Mouse (Mus musculus) forebrain, embryonic 16.5 days (tissue): ENCODE data around the gene Senp7. TPM values are rescaled to one million over a fixed set of nuclear protein-coding genes. Genes with fewer than 3 reads are reported as not detected.
"Not testable (repeated sequence)": the region's sequence is repeated elsewhere in the genome, so short reads cannot be mapped to it uniquely, and the experiment has no call there.

Experiments
- ATAC-seq: fragments of 200-750 bp; cut with Nextera tagmentation; 2 replicates; pipeline ENCODE4 v1.8.0; 2017; ENCODE audit warnings: mild to moderate bottlenecking, moderate library complexity
- H3K27ac ChIP-seq: fragments of 300-500 bp; sonication (generic); 2 replicates; pipeline ENCODE4 v1.5.1; 2014; ENCODE audit warnings: low read length, control low read depth
- H3K27me3 ChIP-seq: fragments of 300-500 bp; sonication (generic); replicated peaks from 2 replicates; pipeline ENCODE4 v1.6.1; 2014; ENCODE audit warnings: low read length; ENCODE audit not compliant: control insufficient read depth, insufficient read depth
- H3K36me3 ChIP-seq: fragments of 300-500 bp; sonication (generic); 2 replicates; pipeline ENCODE4 v1.6.1; 2014; ENCODE audit not compliant: control insufficient read depth, insufficient read depth
- H3K4me1 ChIP-seq: fragments of 300-500 bp; sonication (generic); replicated peaks from 2 replicates; pipeline ENCODE4 v1.6.1; 2014; ENCODE audit warnings: low read length; ENCODE audit not compliant: control insufficient read depth, insufficient read depth
- H3K4me2 ChIP-seq: fragments of 300-500 bp; sonication (generic); 2 replicates; pipeline ENCODE4 v1.6.1; 2014; ENCODE audit warnings: mild to moderate bottlenecking, low read length, control low read depth
- H3K4me3 ChIP-seq: fragments of 300-500 bp; sonication (generic); replicated peaks from 2 replicates; pipeline ENCODE4 v1.5.1; 2014; ENCODE audit warnings: mild to moderate bottlenecking, low read length, control low read depth
- H3K9ac ChIP-seq: fragments of 300-500 bp; sonication (generic); replicated peaks from 2 replicates; pipeline ENCODE4 v1.6.1; 2014; ENCODE audit warnings: low read depth, low read length, control low read depth
- H3K9me3 ChIP-seq: fragments of 300-500 bp; sonication (generic); 2 replicates; pipeline ENCODE4 v1.6.1; 2016; ENCODE audit warnings: low read length; ENCODE audit not compliant: control insufficient read depth
- WGBS: fragments of 180-500 bp; shearing (Covaris S2); extraction: QIAGEN DNeasy Blood & Tissue Kit; methylation state at CpG from one replicate; pipeline ENCODE4 v1.1.7; 2014; 5-methylcytosine and 5-hydroxymethylcytosine counted together
- polyA plus RNA-seq: library from polyadenylated mRNA; unstranded; fragments of >200 nt; fragmentation: Nextera tagmentation; extraction: Ambion mirVana; gene quantifications from 2 replicates; pipeline ENCODE4 v1.2.1, GENCODE M21; 2015

The Senp7 gene
- polyA plus RNA-seq, 1 experiment from 2014 or later: 60.2 TPM

DNA sequence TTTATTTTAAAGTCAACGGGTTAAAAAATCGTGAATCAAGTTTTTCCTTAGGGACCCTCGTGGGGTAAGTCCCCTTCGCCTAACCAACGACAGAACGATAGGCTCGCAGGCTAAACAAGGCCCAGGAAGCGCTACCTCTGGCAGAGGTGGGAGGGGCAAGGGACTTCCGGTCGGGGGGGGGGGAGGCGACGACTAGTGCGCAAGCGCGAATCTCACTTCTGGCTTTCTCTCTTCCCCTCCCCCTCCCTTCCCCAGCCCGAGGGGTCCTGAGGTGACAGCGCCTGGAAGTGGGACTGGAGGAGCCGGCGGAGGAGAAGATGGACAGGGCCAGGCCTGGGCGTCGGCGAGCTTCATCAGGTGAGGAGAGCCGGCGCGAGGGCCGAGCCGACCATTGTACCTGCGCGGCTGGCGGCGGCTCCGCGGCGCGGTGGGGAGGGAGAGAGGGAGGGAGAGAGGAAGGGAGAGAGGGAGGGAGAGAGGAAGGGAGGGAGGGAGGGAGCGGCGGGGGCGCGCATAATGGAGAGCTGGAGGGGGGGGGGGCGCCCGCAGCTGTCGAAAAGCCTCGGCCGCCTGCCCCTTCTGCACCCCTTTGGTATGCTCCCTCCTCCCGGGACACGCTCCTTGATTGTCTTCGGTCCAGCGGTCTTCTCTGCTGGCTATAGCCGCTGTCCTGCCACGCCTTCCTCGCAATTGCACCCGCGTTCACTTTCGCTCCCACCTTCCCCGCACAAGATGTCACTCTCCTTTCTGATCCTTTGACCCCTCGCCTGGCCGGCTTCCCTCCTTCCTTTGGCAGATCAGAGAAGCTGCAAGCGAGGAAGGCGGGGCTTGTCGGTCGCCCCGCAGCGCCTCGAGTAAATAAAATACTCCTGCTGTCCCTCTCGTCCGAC lies 27.3 kb downstream of the Senp7 start:
- no peaks in the 10 kb centered on the region for H3K36me3 ChIP-seq
- no peaks in the 10 kb centered on the region for H3K9me3 ChIP-seq
- H3K27ac ChIP-seq: peak overlapping the region; percentile 98
- no peaks in the 10 kb centered on the region for H3K27me3 ChIP-seq
- H3K4me2 ChIP-seq: peak overlapping the region; percentile 63
- peak overlapping the region; percentile 98 for H3K4me3 ChIP-seq
- WGBS: under 1% methylated on average over 32 of the region's 66 CpGs
- peak overlapping the region; percentile 92 for H3K9ac ChIP-seq
- peaks cover 10% of the 10 kb centered on the region for H3K4me1 ChIP-seq
- ATAC-seq: peak; percentile 91

DNA sequence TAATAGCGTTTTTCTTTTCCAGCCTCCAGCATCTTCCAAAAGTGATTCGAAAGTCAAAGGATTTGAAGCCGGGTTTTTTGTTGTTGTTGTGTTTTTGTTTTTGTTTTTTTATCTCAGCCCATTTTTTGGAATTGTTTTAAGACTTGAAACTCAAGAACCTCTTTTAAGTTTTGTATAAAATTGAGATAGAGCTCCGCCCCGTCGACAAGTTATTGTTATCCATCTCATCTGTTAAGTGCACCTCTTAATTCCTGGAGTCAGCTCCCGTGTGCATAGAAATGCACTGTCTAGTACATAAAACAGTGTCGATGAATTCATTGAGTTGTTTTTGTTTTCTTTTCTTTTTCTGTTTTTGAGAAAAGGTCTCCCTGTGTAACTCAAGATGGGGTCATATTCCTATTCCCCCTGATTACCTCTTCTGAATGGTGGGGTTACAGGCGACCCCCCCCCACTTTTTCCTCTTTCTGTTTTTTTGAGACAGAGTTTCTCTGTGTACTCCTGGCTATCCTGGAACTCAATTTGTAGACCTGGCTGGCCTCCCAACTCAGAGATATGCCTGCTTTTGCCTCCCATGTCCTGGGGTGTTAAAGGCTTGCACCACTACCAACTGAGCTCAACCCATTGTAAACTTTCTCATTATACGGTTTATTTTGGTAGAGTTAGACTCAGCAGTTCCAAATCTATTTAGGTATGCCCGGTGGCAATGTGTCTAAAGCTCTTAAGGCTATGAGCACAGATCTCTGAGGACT lies 28.2 kb downstream of the Senp7 start:
- 0 out of 2 replicates have a peak, but pooled peaks have one; percentile 11 for ATAC-seq
- Histone ChIP-seq H3K27me3 (no peaks in the 10 kb centered on the region), H3K36me3 (no peaks in the 10 kb centered on the region), H3K4me2 (peak overlapping the region; percentile 63), H3K9ac (peak overlapping the region; percentile 92), H3K27ac (peak overlapping the region; percentile 98), H3K4me3 (peak overlapping the region; percentile 98), H3K9me3 (no peaks in the 10 kb centered on the region), H3K4me1 (peaks cover 10% of the 10 kb centered on the region)
- 4% methylated on average over 11 of the region's 11 CpGs for WGBS

GRCm38 (mm10) chr16:56079419-56079818 lies 31.3 kb downstream of the Senp7 start:
- Histone ChIP-seq H3K4me2 (no peak overlapping the region), H3K36me3 (no peaks in the 10 kb centered on the region), H3K9me3 (no peaks in the 10 kb centered on the region), H3K4me3 (no peak overlapping the region), H3K27me3 (no peaks in the 10 kb centered on the region), H3K27ac (no peak overlapping the region), H3K4me1 (peaks cover 10% of the 10 kb centered on the region), H3K9ac (no peak overlapping the region)
- no peak for ATAC-seq
- 94% methylated on average over 1 of the region's 1 CpGs for WGBS

GRCm38 (mm10) chr16:56081691-56082090 lies 33.6 kb downstream of the Senp7 start:
- 83% methylated on average over 4 of the region's 4 CpGs for WGBS
- H3K4me3 ChIP-seq: no peak overlapping the region
- no peaks in the 10 kb centered on the region for H3K27me3 ChIP-seq
- peaks cover 2% of the 10 kb centered on the region for H3K4me1 ChIP-seq
- H3K27ac ChIP-seq: no peak overlapping the region
- H3K36me3 ChIP-seq: no peaks in the 10 kb centered on the region
- no peak overlapping the region for H3K9ac ChIP-seq
- H3K4me2 ChIP-seq: no peak overlapping the region
- ATAC-seq: no peak
- no peaks in the 10 kb centered on the region for H3K9me3 ChIP-seq

DNA sequence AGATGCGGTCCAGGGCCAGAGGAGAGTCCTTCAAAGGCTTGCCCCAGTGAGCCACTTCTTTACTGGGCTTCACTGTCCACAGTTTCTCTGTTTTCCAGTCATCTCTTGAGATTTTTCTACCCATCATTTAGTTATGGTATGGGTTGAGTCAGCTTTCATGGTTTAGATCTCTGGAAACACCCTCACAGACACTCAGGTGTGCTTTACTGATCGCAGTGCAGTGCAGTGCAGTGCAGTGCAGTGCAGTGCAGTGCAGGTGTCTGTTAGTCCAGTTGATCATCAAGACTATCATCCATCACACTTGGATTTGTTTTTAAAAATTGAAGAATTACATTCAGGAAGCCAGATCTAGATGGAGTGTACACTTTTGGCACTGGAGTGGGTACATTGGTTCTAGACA lies 38.2 kb downstream of the Senp7 start:
- H3K9me3 ChIP-seq: no peaks in the 10 kb centered on the region
- H3K27ac ChIP-seq: no peak overlapping the region
- H3K4me2 ChIP-seq: no peak overlapping the region
- no peaks in the 10 kb centered on the region for H3K27me3 ChIP-seq
- no peaks in the 10 kb centered on the region for H3K4me1 ChIP-seq
- no peak for ATAC-seq
- WGBS: 89% methylated on average over 2 of the region's 2 CpGs
- no peaks in the 10 kb centered on the region; the same call in 1 of the 2 replicates for H3K36me3 ChIP-seq
- H3K4me3 ChIP-seq: no peak overlapping the region
- no peak overlapping the region for H3K9ac ChIP-seq

DNA sequence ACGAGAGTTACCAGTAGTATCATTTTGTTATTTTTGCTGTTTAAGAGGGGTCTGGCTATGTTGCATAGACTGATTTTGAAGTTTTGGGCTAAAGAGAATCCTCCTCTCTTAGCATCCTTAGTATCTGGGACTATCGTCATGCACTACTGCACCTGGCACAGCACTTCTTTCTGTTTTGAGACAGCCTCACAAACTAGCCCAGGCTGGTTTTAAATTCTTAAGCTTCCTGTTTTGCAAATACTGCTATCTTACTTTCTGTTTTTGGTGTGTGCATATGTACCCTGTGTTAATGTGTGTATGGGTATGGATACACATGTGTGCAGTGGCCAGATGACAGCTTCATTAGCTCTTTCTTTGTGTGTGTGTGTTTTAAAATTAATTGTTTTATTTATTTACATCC lies 42.2 kb downstream of the Senp7 start:
- Histone ChIP-seq H3K9ac (no peak overlapping the region), H3K36me3 (no peaks in the 10 kb centered on the region; the same call in 1 of the 2 replicates), H3K4me2 (no peak overlapping the region), H3K9me3 (no peaks in the 10 kb centered on the region), H3K27me3 (no peaks in the 10 kb centered on the region), H3K4me3 (no peak overlapping the region), H3K27ac (no peak overlapping the region), H3K4me1 (no peaks in the 10 kb centered on the region)
- 95% methylated on average over 2 of the region's 2 CpGs for WGBS
- no peak for ATAC-seq

DNA sequence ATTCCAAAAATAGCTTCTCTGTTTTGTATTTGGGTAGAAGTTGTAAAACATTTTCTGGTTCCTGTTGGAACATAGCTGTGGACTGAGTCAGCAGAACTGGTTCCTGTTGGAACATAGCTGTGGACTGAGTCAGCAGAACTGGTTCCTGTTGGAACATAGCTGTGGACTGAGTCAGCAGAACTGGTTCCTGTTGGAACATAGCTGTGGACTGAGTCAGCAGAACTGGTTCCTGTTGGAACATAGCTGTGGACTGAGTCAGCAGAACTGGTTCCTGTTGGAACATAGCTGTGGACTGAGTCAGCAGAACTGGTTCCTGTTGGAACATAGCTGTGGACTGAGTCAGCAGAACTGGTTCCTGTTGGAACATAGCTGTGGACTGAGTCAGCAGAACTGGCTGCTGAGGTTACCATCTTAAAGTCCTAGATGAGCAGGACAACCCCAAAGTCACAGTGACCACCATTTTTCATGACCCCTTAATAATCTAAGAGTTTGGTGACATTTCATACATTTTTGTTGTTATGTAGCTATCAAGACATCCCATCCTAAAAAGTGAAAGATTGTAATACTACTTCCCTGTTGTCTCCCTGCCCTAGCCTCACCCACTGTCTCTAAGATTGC lies 48.4 kb downstream of the Senp7 start:
- not testable (repeated sequence) for H3K4me1 ChIP-seq, H3K4me2 ChIP-seq, H3K27ac ChIP-seq, ATAC-seq, H3K9me3 ChIP-seq, H3K9ac ChIP-seq, H3K4me3 ChIP-seq, H3K27me3 ChIP-seq
- peaks cover 26% of the 10 kb centered on the region for H3K36me3 ChIP-seq

DNA sequence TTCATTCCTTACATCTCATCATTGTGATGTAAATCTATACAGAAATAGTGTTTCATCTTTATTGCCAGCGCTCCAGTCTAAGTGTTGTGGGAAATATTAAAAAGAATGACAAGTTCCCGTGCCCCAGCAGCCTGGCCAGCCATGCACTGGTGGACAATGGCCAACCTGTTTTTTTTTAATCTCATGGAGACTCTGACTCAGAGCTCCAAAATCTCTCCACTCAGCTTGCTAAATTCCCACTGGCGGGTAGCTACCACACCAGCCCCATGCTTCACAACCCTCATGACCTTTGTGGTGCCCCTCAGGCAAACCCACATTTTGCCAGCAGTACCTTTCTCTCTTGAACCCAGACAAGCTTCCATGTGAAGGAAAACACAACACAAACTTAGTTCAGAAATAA lies 67.6 kb downstream of the Senp7 start:
- H3K27ac ChIP-seq: no peak overlapping the region
- WGBS: 76% methylated on average over 3 of the region's 3 CpGs
- H3K4me1 ChIP-seq: no peaks in the 10 kb centered on the region
- ATAC-seq: no peak
- H3K4me3 ChIP-seq: no peak overlapping the region
- no peaks in the 10 kb centered on the region for H3K27me3 ChIP-seq
- no peak overlapping the region for H3K9ac ChIP-seq
- no peak overlapping the region for H3K4me2 ChIP-seq
- H3K9me3 ChIP-seq: peaks cover 6% of the 10 kb centered on the region; the same call in 1 of the 2 replicates
- H3K36me3 ChIP-seq: peaks cover 13% of the 10 kb centered on the region

DNA sequence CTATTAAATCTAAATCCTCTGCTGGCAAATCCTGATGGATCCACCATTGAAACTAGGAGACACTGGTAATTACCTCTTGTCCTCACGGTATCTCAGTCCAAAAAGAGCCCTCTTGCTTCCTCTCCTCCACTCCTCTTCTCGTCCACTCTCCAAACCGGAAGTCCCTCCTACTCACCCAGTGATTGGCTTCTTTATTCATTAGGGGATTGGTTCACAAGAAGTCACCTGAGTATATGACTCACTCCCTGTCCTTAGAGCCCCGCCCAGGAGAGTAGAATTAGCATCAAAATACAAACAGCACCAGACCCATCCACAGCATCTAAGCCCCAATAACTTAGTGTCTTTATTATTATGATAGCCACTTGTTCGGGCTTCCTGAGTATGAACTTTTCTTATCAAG lies 68.0 kb downstream of the Senp7 start:
- peaks cover 13% of the 10 kb centered on the region for H3K36me3 ChIP-seq
- no peak for ATAC-seq

More for the DNA sequence above, 68.0 kb downstream of the Senp7 start:
- Histone ChIP-seq H3K4me3 (no peak overlapping the region), H3K27me3 (no peaks in the 10 kb centered on the region), H3K9ac (no peak overlapping the region), H3K27ac (no peak overlapping the region), H3K4me1 (no peaks in the 10 kb centered on the region), H3K9me3 (peaks cover 6% of the 10 kb centered on the region; the same call in 1 of the 2 replicates), H3K4me2 (no peak overlapping the region)
- WGBS: 85% methylated on average over 5 of the region's 5 CpGs
